In genomic region chr3:94821008-94821638, GRCm38 (mm10) we compare ENCODE assay signal across 8 mouse cellular contexts. TPM values are rescaled to one million over a fixed set of nuclear protein-coding genes. Genes with fewer than 3 reads are reported as not detected.
DNase-seq lines count a peak whose midpoint lies in the region; ATAC-seq lines count a peak whose summit lies in the region.

No protein-coding gene starts in this region.

- intact Hi-C loops in heart, postnatal 36 days (cut with DNase I) = loop anchor here (1.0 kb wide), 1 partner anchor 16 kb away; the partner anchor contains the start of gene Pogz
- intact Hi-C loops in left cerebral cortex, postnatal 14 days (cut with DNase I) = loop anchor here (1.0 kb wide), 1 partner anchor 16 kb away; the partner anchor contains the start of gene Pogz

- H3K27ac ChIP-seq in forebrain, embryonic 12.5 days = peak overlapping the region; percentile 90

- no peaks in the 10 kb centered on the region for H3K9me3 ChIP-seq in forebrain, embryonic 12.5 days

- H3K4me3 ChIP-seq in forebrain, embryonic 12.5 days (replicated peaks) = peak overlapping the region; percentile 57

- DNase-seq in Muller cell, postnatal 12 days (ENCODE audit: inconsistent ontology term) = peak; percentile 74
- peak; percentile 78 for DNase-seq in brain, adult 2 months (ENCODE audit: low read depth, low spot score)
- peak; percentile 44 to 59 for DNase-seq in heart, postnatal 36 days
- DNase-seq in left cerebral cortex, postnatal 14 days (ENCODE audit: low spot score in 2 of 2) = peak; percentile 13 to 31
- DNase-seq in right cerebral cortex, postnatal 14 days = peak; percentile 21

- no peaks in the 10 kb centered on the region for H3K27me3 ChIP-seq in forebrain, embryonic 12.5 days

- no peaks in the 10 kb centered on the region for H3K4me1 ChIP-seq in forebrain, embryonic 12.5 days

- ATAC-seq in forebrain, embryonic 12.5 days (ENCODE audit: low FRiP score) = peak; percentile 80
- peak; percentile 52; the same call in 1 of the 2 replicates for ATAC-seq in megakaryocyte, adult 5-6 weeks (ENCODE audit: poor library complexity, severe bottlenecking)
- no peak for ATAC-seq in monocyte, adult 5-6 weeks (replicated peaks; ENCODE audit: insufficient number of reproducible peaks, low FRiP score, low TSS enrichment, poor library complexity, severe bottlenecking)

- WGBS in forebrain, embryonic 12.5 days = 3% methylated on average over 31 of the region's 31 CpGs

- H3K36me3 ChIP-seq in forebrain, embryonic 12.5 days (replicated peaks) = no peaks in the 10 kb centered on the region

- peak overlapping the region; percentile 77 for H3K9ac ChIP-seq in forebrain, embryonic 12.5 days

- peak overlapping the region; percentile 58 for H3K4me2 ChIP-seq in forebrain, embryonic 12.5 days

RNA-seq across cellular contexts. Expression of gene Pogz, which starts 16.2 kb away (rescaled TPM):
- polyA plus RNA-seq in forebrain, embryonic 12.5 days (2016; fragmentation: Nextera tagmentation; extraction: Ambion mirVana) = 27.6 and 28.8 TPM in 2 replicates
- 10 to 100 TPM; 18.7 to 21.5 TPM for total RNA-seq in heart, postnatal 36 days (2021)
- total RNA-seq in left cerebral cortex, postnatal 14 days (2021) = 10 to 100 TPM; 53.7 to 57.9 TPM
- 28.8 and 41.8 TPM in 2 replicates for total RNA-seq in megakaryocyte, adult 5-6 weeks (2015)
- 12.1 and 14.4 TPM in 2 replicates for total RNA-seq in megakaryocyte, adult 5-6 weeks (2017)
- 14.4 to 29.8 TPM (median 15.6 TPM) in 3 replicates for total RNA-seq in monocyte, adult 5-6 weeks (2017)

RNA-seq across cellular contexts. Expression of gene Cgn, which starts 34.8 kb away (rescaled TPM):
- polyA plus RNA-seq in forebrain, embryonic 12.5 days (2016; fragmentation: Nextera tagmentation; extraction: Ambion mirVana) = 5.9 and 6.0 TPM in 2 replicates
- under 1 TPM; 0.35 to 0.83 TPM for total RNA-seq in heart, postnatal 36 days (2021)
- total RNA-seq in left cerebral cortex, postnatal 14 days (2021) = 1 to 10 TPM; 3.9 to 4.5 TPM
- not detected in 2 replicates for total RNA-seq in megakaryocyte, adult 5-6 weeks (2015)
- total RNA-seq in megakaryocyte, adult 5-6 weeks (2017) = not detected in 2 replicates
- total RNA-seq in monocyte, adult 5-6 weeks (2017) = 0.32 TPM in 1 of 3 replicates, not detected in the others

Comparison
In these comparisons a context has a peak if more than half of its experiments do, and no peak if none do; other contexts are left out.
1. DNase-seq: peak in every context shown above with its lines; median percentile 78 in brain, adult 2 months; 74 in Muller cell, postnatal 12 days; 52 in heart, postnatal 36 days; 22 in left cerebral cortex, postnatal 14 days; 21 in right cerebral cortex, postnatal 14 days.